In genomic region chr13:52880386-52880785, GRCm38 (mm10) we compare ENCODE assay signal across 11 mouse cellular contexts. TPM values are rescaled to one million over a fixed set of nuclear protein-coding genes. Genes with fewer than 3 reads are reported as not detected.
DNase-seq lines count a peak whose midpoint lies in the region; ATAC-seq and TF ChIP-seq lines count a peak whose summit lies in the region.
"Had no signal": no experiment of that assay in that cellular context is flagged by ENCODE, and none has a peak within 500 bp of the region (broad histone marks: within the 10 kb centered on the region; RNA-seq: fewer than 3 reads in every experiment).

No protein-coding gene starts in this region.

- peaks cover 7% of the 10 kb centered on the region; the same call in 1 of the 2 replicates for H3K4me1 ChIP-seq in embryonic fibroblast, embryonic 13.5 days (ENCODE audit: control insufficient read depth, insufficient read depth, low read length)
- 0 out of 2 replicates have a peak, but pooled peaks cover 6% of the 10 kb centered on the region for H3K4me1 ChIP-seq in heart, postnatal 0 days (ENCODE audit: control insufficient read depth, insufficient read depth)
- peaks cover 23% of the 10 kb centered on the region for H3K4me1 ChIP-seq in midbrain, embryonic 15.5 days
- no peaks in the 10 kb centered on the region for H3K4me1 ChIP-seq in liver, postnatal 0 days (ENCODE audit: insufficient read depth)

- H3K9ac ChIP-seq in heart, postnatal 0 days (replicated peaks; ENCODE audit: low read depth, low read length), result no peak overlapping the region
- H3K9ac ChIP-seq in midbrain, embryonic 15.5 days, result no peak overlapping the region
- no peak overlapping the region for H3K9ac ChIP-seq in liver, postnatal 0 days (replicated peaks)
- H3K9ac ChIP-seq: embryonic facial prominence, embryonic 12.5 days had no signal

- TF ChIP-seq POLR2A in embryonic fibroblast, embryonic 13.5 days (IDR thresholded peaks at IDR 0.05; ENCODE audit: low read depth, low read length), result no peak

- H3K4me3 ChIP-seq in embryonic fibroblast, embryonic 13.5 days (ENCODE audit: insufficient read depth, low read length), result no peak overlapping the region
- H3K4me3 ChIP-seq in heart, postnatal 0 days (ENCODE audit: low read depth, low read length), result no peak overlapping the region
- no peak overlapping the region for H3K4me3 ChIP-seq in midbrain, embryonic 15.5 days
- H3K4me3 ChIP-seq in liver, postnatal 0 days (ENCODE audit: low read depth, low read length), result no peak overlapping the region
- H3K4me3 ChIP-seq: embryonic facial prominence, embryonic 12.5 days had no signal

- no peak for TF ChIP-seq EP300 in heart, postnatal 0 days (IDR thresholded peaks at IDR 0.05; ENCODE audit: low read depth)
- TF ChIP-seq EP300 in liver, postnatal 0 days (IDR thresholded peaks at IDR 0.05; ENCODE audit: low read depth), result no peak

- no peaks in the 10 kb centered on the region for H3K36me3 ChIP-seq in heart, postnatal 0 days (replicated peaks; ENCODE audit: control insufficient read depth, insufficient read depth, low read length)
- H3K36me3 ChIP-seq in midbrain, embryonic 15.5 days (replicated peaks), result no peaks in the 10 kb centered on the region
- H3K36me3 ChIP-seq in liver, postnatal 0 days (replicated peaks; ENCODE audit: insufficient read depth, low read length), result 0 out of 2 replicates have a peak, but pooled peaks cover 2% of the 10 kb centered on the region
- H3K36me3 ChIP-seq: embryonic facial prominence, embryonic 12.5 days had no signal

- 0 out of 2 replicates have a peak overlapping the region, but pooled peaks have one; percentile 7 for H3K4me2 ChIP-seq in heart, postnatal 0 days (ENCODE audit: low read depth, low read length)
- no peak overlapping the region for H3K4me2 ChIP-seq in midbrain, embryonic 15.5 days
- H3K4me2 ChIP-seq in liver, postnatal 0 days (ENCODE audit: low read depth, low read length), result no peak overlapping the region
- H3K4me2 ChIP-seq: embryonic facial prominence, embryonic 12.5 days had no signal

- peak; percentile 49 for ATAC-seq in heart, postnatal 0 days (ENCODE audit: insufficient read depth, low read depth)
- 0 out of 2 replicates have a peak, but pooled peaks have one; percentile 48 for ATAC-seq in midbrain, embryonic 15.5 days (replicated peaks)
- no peak for ATAC-seq in liver, postnatal 0 days
- no peak for ATAC-seq in monocyte, adult 5-6 weeks (replicated peaks; ENCODE audit: insufficient number of reproducible peaks, low FRiP score, low TSS enrichment, poor library complexity, severe bottlenecking)
- ATAC-seq: intestine, embryonic 16.5 days had no signal

- peak overlapping the region; percentile 69 for H3K27ac ChIP-seq in embryonic fibroblast, embryonic 13.5 days (ENCODE audit: insufficient read depth, low read length)
- H3K27ac ChIP-seq in heart, postnatal 0 days (ENCODE audit: low read depth), result peak overlapping the region; percentile 61
- peak overlapping the region; percentile 64; the same call in 1 of the 2 replicates for H3K27ac ChIP-seq in midbrain, embryonic 15.5 days
- H3K27ac ChIP-seq in liver, postnatal 0 days (ENCODE audit: low read depth), result no peak overlapping the region

- H3K9me3 ChIP-seq in heart, postnatal 0 days (replicated peaks; ENCODE audit: control insufficient read depth, low read length), result no peaks in the 10 kb centered on the region
- H3K9me3 ChIP-seq in midbrain, embryonic 15.5 days, result no peaks in the 10 kb centered on the region
- H3K9me3 ChIP-seq in liver, postnatal 0 days (ENCODE audit: low read length), result no peaks in the 10 kb centered on the region
- H3K9me3 ChIP-seq: embryonic facial prominence, embryonic 12.5 days had no signal

- TF ChIP-seq CTCF in embryonic fibroblast, embryonic 13.5 days (IDR thresholded peaks at IDR 0.05; ENCODE audit: borderline replicate concordance, insufficient read depth, low read length), result no peak
- no peak for TF ChIP-seq CTCF in heart, postnatal 0 days (IDR thresholded peaks at IDR 0.05; ENCODE audit: low read depth)
- no peak for TF ChIP-seq CTCF in liver, postnatal 0 days (IDR thresholded peaks at IDR 0.05; ENCODE audit: low read depth)

- 31% methylated on average over 5 of the region's 5 CpGs for WGBS in heart, postnatal 0 days
- 26% methylated on average over 5 of the region's 5 CpGs for WGBS in midbrain, embryonic 15.5 days
- 77% methylated on average over 5 of the region's 5 CpGs for WGBS in liver, postnatal 0 days (ENCODE audit: insufficient replicate concordance)

- DNase-seq in heart, adult 11 months, result peak; percentile 90
- DNase-seq in heart, postnatal 25 days (ENCODE audit: low spot score), result no peak
- peak; percentile 37 for DNase-seq in heart, postnatal 0 days (ENCODE audit: low spot score)
- DNase-seq in liver, postnatal 0 days, result no peak
- DNase-seq in adrenal gland, adult 8-10 months, result no peak

- no peaks in the 10 kb centered on the region for H3K27me3 ChIP-seq in heart, postnatal 0 days (ENCODE audit: control insufficient read depth, insufficient read depth, low read length)
- no peaks in the 10 kb centered on the region for H3K27me3 ChIP-seq in midbrain, embryonic 15.5 days (replicated peaks)
- H3K27me3 ChIP-seq in liver, postnatal 0 days (ENCODE audit: insufficient read depth, low read length), result no peaks in the 10 kb centered on the region
- H3K27me3 ChIP-seq: CH12.LX; embryonic facial prominence, embryonic 12.5 days had no signal

- intact Hi-C loops in heart, postnatal 25 days (cut with DNase I), result no loop called here

RNA-seq across cellular contexts. Expression of gene Auh, which starts 49.1 kb away (rescaled TPM):
- total RNA-seq in heart, postnatal 25 days (2021), result 100 to 1,000 TPM; 114 to 131 TPM
- 26.8 and 29.9 TPM in 2 replicates for polyA plus RNA-seq in embryonic fibroblast, embryonic 13.5 days (2011; ENCODE audit: insufficient read length, low read depth, missing spikeins)
- total RNA-seq in heart, postnatal 0 days (2014; rRNA removed; ENCODE audit: low replicate concordance), result 56.4 and 61.3 TPM in 2 replicates
- 60.7 and 63.5 TPM in 2 replicates for polyA plus RNA-seq in heart, postnatal 0 days (2015; fragmentation: Nextera tagmentation; extraction: Ambion mirVana)
- 59.2 and 61.5 TPM in 2 replicates for polyA plus RNA-seq in midbrain, embryonic 15.5 days (2015; fragmentation: Nextera tagmentation; extraction: Ambion mirVana)
- 33.2 and 37.4 TPM in 2 replicates for polyA plus RNA-seq in liver, postnatal 0 days (2015; fragmentation: Nextera tagmentation; extraction: Ambion mirVana)
- total RNA-seq in monocyte, adult 5-6 weeks (2017), result 67.6 to 97.6 TPM (median 69.5 TPM) in 3 replicates
- total RNA-seq in adrenal gland, adult 8-10 months (2022), result 100 to 1,000 TPM; 136 to 150 (median 143) TPM

Comparison
In these comparisons a context has a peak if more than half of its experiments do, and no peak if none do; other contexts are left out.
1. DNase-seq: peak in heart, adult 11 months (single experiment) and heart, postnatal 0 days (single experiment); none in heart, postnatal 25 days (single experiment), liver, postnatal 0 days (single experiment) and adrenal gland, adult 8-10 months (single experiment).
2. ATAC-seq: peak in heart, postnatal 0 days (single experiment) and midbrain, embryonic 15.5 days (single experiment); none in liver, postnatal 0 days (single experiment) and monocyte, adult 5-6 weeks (single experiment).